Mouse (Mus musculus): ENCODE data around the gene Trim65. TPM values are rescaled to one million over a fixed set of nuclear protein-coding genes. Genes with fewer than 3 reads are reported as not detected.
"Not testable (repeated sequence)": the region's sequence is repeated elsewhere in the genome, so short reads cannot be mapped to it uniquely, and the experiment has no call there.

Trim65 gene
- polyA plus RNA-seq, 1 experiment from 2014 or later: 3.1 TPM

GRCm38 (mm10) chr11:116096213-116097108 is 34.5 kb downstream of the Trim65 start:
- TF ChIP-seq CTCF (IDR thresholded peaks at IDR 0.05; ENCODE audit: low read depth): peak; percentile 69
- H3K4me3 ChIP-seq (ENCODE audit: low read depth, low read length): no peak overlapping the region
- no peak overlapping the region for H3K9ac ChIP-seq (ENCODE audit: low read depth, low read length)
- 86% methylated on average over 5 of the region's 5 CpGs for WGBS
- no peak for ATAC-seq
- H3K4me1 ChIP-seq (replicated peaks; ENCODE audit: control insufficient read depth, insufficient read depth, low read length): peaks cover 17% of the 10 kb centered on the region
- H3K27ac ChIP-seq (ENCODE audit: low read depth, low read length): 0 out of 2 replicates have a peak overlapping the region, but pooled peaks have one; percentile 11
- H3K4me2 ChIP-seq (replicated peaks; ENCODE audit: low read depth): no peak overlapping the region
- no peaks in the 10 kb centered on the region for H3K27me3 ChIP-seq (replicated peaks; ENCODE audit: control insufficient read depth, insufficient read depth, low read length)
- no peaks in the 10 kb centered on the region for H3K36me3 ChIP-seq (ENCODE audit: control insufficient read depth, insufficient read depth)
- H3K9me3 ChIP-seq (ENCODE audit: control insufficient read depth): 0 out of 2 replicates have a peak, but pooled peaks cover 2% of the 10 kb centered on the region

GRCm38 (mm10) chr11:116095573-116095972 is 35.4 kb downstream of the Trim65 start:
- H3K9ac ChIP-seq (ENCODE audit: low read depth, low read length): no peak overlapping the region
- ATAC-seq: no peak
- no peak for TF ChIP-seq CTCF (IDR thresholded peaks at IDR 0.05; ENCODE audit: low read depth)
- WGBS: 50% methylated on average over 3 of the region's 3 CpGs
- H3K36me3 ChIP-seq (ENCODE audit: control insufficient read depth, insufficient read depth): no peaks in the 10 kb centered on the region
- 0 out of 2 replicates have a peak, but pooled peaks cover 2% of the 10 kb centered on the region for H3K9me3 ChIP-seq (ENCODE audit: control insufficient read depth)
- no peak overlapping the region for H3K27ac ChIP-seq (ENCODE audit: low read depth, low read length)
- peaks cover 9% of the 10 kb centered on the region for H3K4me1 ChIP-seq (replicated peaks; ENCODE audit: control insufficient read depth, insufficient read depth, low read length)
- H3K4me2 ChIP-seq (replicated peaks; ENCODE audit: low read depth): no peak overlapping the region
- H3K4me3 ChIP-seq (ENCODE audit: low read depth, low read length): no peak overlapping the region
- no peaks in the 10 kb centered on the region for H3K27me3 ChIP-seq (replicated peaks; ENCODE audit: control insufficient read depth, insufficient read depth, low read length)

DNA sequence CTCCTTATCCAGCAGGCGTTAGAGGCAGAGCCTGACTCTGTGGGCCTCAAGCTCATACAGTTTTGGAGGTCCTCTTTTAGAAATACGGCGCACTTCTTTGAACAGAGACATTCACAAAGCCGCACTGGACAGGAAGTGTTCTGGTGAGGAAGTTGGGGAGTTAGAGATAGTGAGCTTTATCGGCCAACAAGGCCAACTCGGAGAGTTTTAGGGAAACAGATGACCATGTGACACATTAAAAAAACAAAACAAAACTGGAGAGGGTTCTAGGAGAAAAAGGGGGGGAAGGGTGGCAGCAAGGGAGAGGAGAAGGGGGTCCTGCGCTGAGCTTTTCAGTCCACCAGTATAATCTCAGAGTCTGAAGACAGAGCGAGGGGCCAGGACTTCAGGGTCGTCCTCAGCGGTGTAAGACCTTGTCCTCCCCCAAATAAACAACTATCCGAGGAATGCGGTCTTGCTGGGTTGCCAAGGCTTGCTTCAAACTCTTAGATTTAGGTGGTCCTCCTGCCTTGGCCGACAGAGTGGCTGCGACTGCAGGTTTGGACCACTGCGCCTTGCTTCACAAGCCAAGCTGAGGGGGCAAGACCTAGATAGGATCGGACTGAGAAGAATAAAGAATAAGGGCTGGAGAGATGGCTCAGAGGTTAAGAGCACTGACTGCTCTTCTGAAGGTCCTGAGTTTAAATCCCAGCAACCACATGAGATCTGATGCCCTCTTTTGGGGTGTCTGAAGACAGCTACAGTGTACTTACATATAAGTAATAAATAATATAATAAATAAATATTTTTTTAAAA is 37.0 kb downstream of the Trim65 start:
- TF ChIP-seq CTCF (IDR thresholded peaks at IDR 0.05; ENCODE audit: low read depth): no peak
- H3K4me3 ChIP-seq (ENCODE audit: low read depth, low read length): no peak overlapping the region
- H3K4me1 ChIP-seq (replicated peaks; ENCODE audit: control insufficient read depth, insufficient read depth, low read length): peaks cover 2% of the 10 kb centered on the region; the same call in 1 of the 2 replicates
- H3K36me3 ChIP-seq (ENCODE audit: control insufficient read depth, insufficient read depth): no peaks in the 10 kb centered on the region
- H3K4me2 ChIP-seq (replicated peaks; ENCODE audit: low read depth): no peak overlapping the region
- WGBS: 48% methylated on average over 16 of the region's 16 CpGs
- H3K9me3 ChIP-seq (ENCODE audit: control insufficient read depth): 0 out of 2 replicates have a peak, but pooled peaks cover 2% of the 10 kb centered on the region
- no peaks in the 10 kb centered on the region for H3K27me3 ChIP-seq (replicated peaks; ENCODE audit: control insufficient read depth, insufficient read depth, low read length)
- H3K9ac ChIP-seq (ENCODE audit: low read depth, low read length): no peak overlapping the region
- no peak for ATAC-seq
- no peak overlapping the region for H3K27ac ChIP-seq (ENCODE audit: low read depth, low read length)

- H3K27ac ChIP-seq (ENCODE audit: low read depth, low read length); ATAC-seq; H3K9ac ChIP-seq (ENCODE audit: low read depth, low read length); H3K4me2 ChIP-seq (replicated peaks; ENCODE audit: low read depth); H3K9me3 ChIP-seq (ENCODE audit: control insufficient read depth); H3K4me3 ChIP-seq (ENCODE audit: low read depth, low read length); H3K27me3 ChIP-seq (replicated peaks; ENCODE audit: control insufficient read depth, insufficient read depth, low read length); H3K4me1 ChIP-seq (replicated peaks; ENCODE audit: control insufficient read depth, insufficient read depth, low read length); H3K36me3 ChIP-seq (ENCODE audit: control insufficient read depth, insufficient read depth): not testable (repeated sequence)
- 90% methylated on average over 6 of the region's 6 CpGs for WGBS
Measured at GRCm38 (mm10) chr11:116092959-116093358, 38.0 kb downstream of the Trim65 start.

DNA sequence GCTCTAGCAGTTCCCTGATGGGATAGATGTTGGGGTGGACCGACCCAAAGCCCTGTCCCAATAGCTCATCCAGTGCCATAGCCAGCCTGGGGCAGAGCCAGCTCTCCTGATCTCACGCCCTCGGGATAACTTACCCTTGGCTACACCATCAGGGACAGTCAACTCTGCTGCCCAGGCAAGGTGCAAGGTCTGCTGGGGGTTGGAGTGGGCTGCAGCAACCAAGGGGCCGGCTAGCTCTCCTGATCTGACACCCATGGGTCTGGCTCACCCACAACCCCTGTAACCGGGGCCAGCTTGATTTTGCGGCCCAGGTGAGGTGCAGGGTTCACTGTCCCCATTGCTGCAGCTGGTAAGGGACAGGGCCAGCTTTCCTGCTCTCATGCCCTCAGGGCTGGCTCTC is 39.3 kb downstream of the Trim65 start:
- Histone ChIP-seq H3K4me3 (ENCODE audit: low read depth, low read length) (no peak overlapping the region), H3K27me3 (replicated peaks; ENCODE audit: control insufficient read depth, insufficient read depth, low read length) (no peaks in the 10 kb centered on the region), H3K36me3 (ENCODE audit: control insufficient read depth, insufficient read depth) (no peaks in the 10 kb centered on the region), H3K4me2 (replicated peaks; ENCODE audit: low read depth) (no peak overlapping the region), H3K4me1 (replicated peaks; ENCODE audit: control insufficient read depth, insufficient read depth, low read length) (no peaks in the 10 kb centered on the region), H3K9ac (ENCODE audit: low read depth, low read length) (no peak overlapping the region), H3K9me3 (ENCODE audit: control insufficient read depth) (0 out of 2 replicates have a peak, but pooled peaks cover under 1% of the 10 kb centered on the region), H3K27ac (ENCODE audit: low read depth, low read length) (no peak overlapping the region)
- TF ChIP-seq CTCF (IDR thresholded peaks at IDR 0.05; ENCODE audit: low read depth): no peak
- ATAC-seq: no peak
- 91% methylated on average over 6 of the region's 6 CpGs for WGBS

DNA sequence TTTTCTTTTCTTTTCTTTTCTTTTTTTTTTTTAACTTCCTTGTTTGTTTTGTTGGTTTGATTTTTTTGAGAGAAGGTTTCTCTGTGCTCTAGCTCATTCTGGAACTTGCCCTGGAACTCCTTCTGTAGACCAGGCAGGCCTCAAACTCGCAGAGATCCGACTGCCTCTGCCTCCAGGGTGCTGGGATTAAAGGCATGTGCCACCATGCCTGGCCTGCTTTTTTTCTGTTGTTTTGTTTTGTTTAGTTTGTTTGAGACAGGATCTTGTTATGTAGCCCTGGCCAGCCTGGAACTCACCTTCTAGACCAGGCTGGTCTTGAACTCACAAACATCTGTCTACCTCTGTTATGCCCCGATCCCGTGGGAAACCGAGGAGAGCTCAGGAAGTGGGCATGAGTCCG is 41.4 kb downstream of the Trim65 start:
- H3K4me2 ChIP-seq (replicated peaks; ENCODE audit: low read depth): no peak overlapping the region
- H3K4me3 ChIP-seq (ENCODE audit: low read depth, low read length): no peak overlapping the region
- H3K27ac ChIP-seq (ENCODE audit: low read depth, low read length): no peak overlapping the region
- H3K4me1 ChIP-seq (replicated peaks; ENCODE audit: control insufficient read depth, insufficient read depth, low read length): no peaks in the 10 kb centered on the region
- no peaks in the 10 kb centered on the region for H3K9me3 ChIP-seq (ENCODE audit: control insufficient read depth)
- no peaks in the 10 kb centered on the region for H3K27me3 ChIP-seq (replicated peaks; ENCODE audit: control insufficient read depth, insufficient read depth, low read length)
- H3K36me3 ChIP-seq (ENCODE audit: control insufficient read depth, insufficient read depth): no peaks in the 10 kb centered on the region; the same call in 1 of the 2 replicates
- no peak overlapping the region for H3K9ac ChIP-seq (ENCODE audit: low read depth, low read length)
- no peak for TF ChIP-seq CTCF (IDR thresholded peaks at IDR 0.05; ENCODE audit: low read depth)
- no peak for ATAC-seq
- WGBS: 89% methylated on average over 6 of the region's 6 CpGs

All from intestine, postnatal 0 days (tissue).